22 mouse cellular contexts compared by ENCODE assay signal in the genomic region with DNA sequence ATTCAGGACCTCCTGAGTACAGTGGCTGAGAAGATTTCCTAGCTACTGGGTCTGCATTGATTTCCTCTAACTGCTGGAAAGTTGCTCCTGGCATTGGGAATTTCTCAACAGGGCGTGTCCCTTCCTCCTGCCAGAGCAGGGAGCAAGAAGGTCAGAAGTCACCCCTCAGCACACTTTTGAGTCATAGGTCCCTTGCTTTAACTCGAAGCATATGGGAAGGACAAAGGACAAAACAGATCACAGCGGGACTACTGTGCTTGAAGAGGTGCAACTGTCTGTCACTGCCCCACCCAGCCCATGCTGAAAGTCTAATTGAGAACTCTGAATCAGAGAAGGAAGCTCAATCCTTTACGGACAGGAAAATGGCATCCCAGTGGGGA.
A peak's percentile ranks its signal among the peaks of the same experiment; 100 is the strongest.
DNase-seq lines count a peak whose midpoint lies in the region; ATAC-seq lines count a peak whose summit lies in the region.
"Had no signal": no experiment of that assay in that cellular context is flagged by ENCODE, and none has a peak within 500 bp of the region (broad histone marks: within the 10 kb centered on the region; RNA-seq: fewer than 3 reads in every experiment).

No protein-coding gene starts in this region.

- DNase-seq in lung, postnatal 14 days, result peak; percentile 34
- no peak for DNase-seq in lung, postnatal 25 days (ENCODE audit: low spot score)
- peak; percentile 22 for DNase-seq in NIH3T3 (ENCODE audit: low read depth)
- no peak for DNase-seq in gastrocnemius, adult 18-20 months (ENCODE audit: low spot score)
- DNase-seq in gastrocnemius, postnatal 4 days (ENCODE audit: low spot score in 2 of 2), result no peak
- DNase-seq: adrenal gland, adult 8-10 months; cerebellum, adult 8-10 months; gastrocnemius, postnatal 10 days; heart, adult 11 months; layer of hippocampus, adult 9-11 months; right cerebral cortex, postnatal 14 days; spleen, adult 18-20 months had no signal

- WGBS in intestine, embryonic 16.5 days, result 51% methylated on average over 4 of the region's 4 CpGs
- 76% methylated on average over 4 of the region's 4 CpGs for WGBS in forebrain, embryonic 13.5 days

- no peaks in the 10 kb centered on the region for H3K27me3 ChIP-seq in intestine, embryonic 16.5 days (replicated peaks; ENCODE audit: control insufficient read depth, insufficient read depth, low read length)
- no peaks in the 10 kb centered on the region for H3K27me3 ChIP-seq in forebrain, embryonic 13.5 days

- peak; percentile 80 for ATAC-seq in intestine, embryonic 16.5 days
- no peak for ATAC-seq in forebrain, embryonic 13.5 days
- ATAC-seq: forebrain, embryonic 14.5 days; hindbrain, postnatal 0 days had no signal

- no peak overlapping the region for H3K4me3 ChIP-seq in intestine, embryonic 16.5 days (ENCODE audit: low read length)
- H3K4me3 ChIP-seq in forebrain, embryonic 13.5 days, result no peak overlapping the region
- H3K4me3 ChIP-seq: limb, embryonic 13.5 days had no signal

- H3K36me3 ChIP-seq in intestine, embryonic 16.5 days (ENCODE audit: control insufficient read depth, insufficient read depth, low read length), result no peaks in the 10 kb centered on the region
- no peaks in the 10 kb centered on the region for H3K36me3 ChIP-seq in forebrain, embryonic 13.5 days (ENCODE audit: poor library complexity, severe bottlenecking)
- H3K36me3 ChIP-seq: G1E; limb, embryonic 13.5 days had no signal

- no peak overlapping the region for H3K27ac ChIP-seq in intestine, embryonic 16.5 days (ENCODE audit: low read length)
- H3K27ac ChIP-seq in forebrain, embryonic 13.5 days, result no peak overlapping the region
- H3K27ac ChIP-seq: hindbrain, postnatal 0 days; kidney, postnatal 0 days; limb, embryonic 13.5 days; liver, embryonic 14.5 days had no signal

- H3K4me2 ChIP-seq in intestine, embryonic 16.5 days (ENCODE audit: low read depth, low read length), result no peak overlapping the region
- no peak overlapping the region for H3K4me2 ChIP-seq in forebrain, embryonic 13.5 days
- H3K4me2 ChIP-seq: heart, embryonic 11.5 days; limb, embryonic 13.5 days; midbrain, embryonic 11.5 days had no signal

- H3K9ac ChIP-seq in intestine, embryonic 16.5 days (ENCODE audit: low read depth, low read length), result no peak overlapping the region
- no peak overlapping the region for H3K9ac ChIP-seq in forebrain, embryonic 13.5 days
- H3K9ac ChIP-seq: limb, embryonic 13.5 days; liver, embryonic 14.5 days had no signal

- H3K4me1 ChIP-seq in intestine, embryonic 16.5 days (ENCODE audit: control insufficient read depth, insufficient read depth, low read length), result peaks cover 6% of the 10 kb centered on the region
- H3K4me1 ChIP-seq in forebrain, embryonic 13.5 days, result no peaks in the 10 kb centered on the region

- no peaks in the 10 kb centered on the region for H3K9me3 ChIP-seq in intestine, embryonic 16.5 days (ENCODE audit: control insufficient read depth, low read length)
- H3K9me3 ChIP-seq in forebrain, embryonic 13.5 days (replicated peaks), result no peaks in the 10 kb centered on the region
- H3K9me3 ChIP-seq: limb, embryonic 13.5 days had no signal

Comparison
In these comparisons a context has a peak if more than half of its experiments do, and no peak if none do; other contexts are left out.
1. DNase-seq: peak in lung, postnatal 14 days (single experiment) and NIH3T3 (single experiment); none in lung, postnatal 25 days (single experiment), gastrocnemius, adult 18-20 months (single experiment) and gastrocnemius, postnatal 4 days (0 of 2).